Mouse (Mus musculus): ENCODE data around the gene Phactr1. TPM values are rescaled to one million over a fixed set of nuclear protein-coding genes. Genes with fewer than 3 reads are reported as not detected.
A peak's percentile ranks its signal among the peaks of the same experiment; 100 is the strongest.

Gene Phactr1
- polyA plus RNA-seq, 1 experiment from 2014 or later = 32.4 TPM

GRCm38 (mm10) chr13:42774040-42774439 lies 93.6 kb downstream of the Phactr1 start:
- DNase-seq (ENCODE audit: low spot score) = peak; percentile 48
- H3K27ac ChIP-seq = no peak overlapping the region
- 0 out of 2 replicates have a peak, but pooled peaks cover 3% of the 10 kb centered on the region for H3K4me1 ChIP-seq (replicated peaks; ENCODE audit: insufficient read depth, low read length)
- H3K27me3 ChIP-seq (ENCODE audit: insufficient read depth, low read length) = no peaks in the 10 kb centered on the region
- no peak overlapping the region for H3K4me3 ChIP-seq (replicated peaks; ENCODE audit: low read depth, low read length)
- no peaks in the 10 kb centered on the region for H3K9me3 ChIP-seq (replicated peaks; ENCODE audit: low read length)
- H3K36me3 ChIP-seq (ENCODE audit: insufficient read depth, low read length) = no peaks in the 10 kb centered on the region
- 39% methylated on average over 2 of the region's 2 CpGs for WGBS
- no peak overlapping the region for H3K4me2 ChIP-seq (ENCODE audit: low read length)
- no peak for TF ChIP-seq CTCF (IDR thresholded peaks at IDR 0.05; ENCODE audit: low read depth)
- no peak overlapping the region for H3K9ac ChIP-seq (ENCODE audit: low read depth, low read length)
- ATAC-seq (replicated peaks; ENCODE audit: low FRiP score, low read depth) = no peak

DNA sequence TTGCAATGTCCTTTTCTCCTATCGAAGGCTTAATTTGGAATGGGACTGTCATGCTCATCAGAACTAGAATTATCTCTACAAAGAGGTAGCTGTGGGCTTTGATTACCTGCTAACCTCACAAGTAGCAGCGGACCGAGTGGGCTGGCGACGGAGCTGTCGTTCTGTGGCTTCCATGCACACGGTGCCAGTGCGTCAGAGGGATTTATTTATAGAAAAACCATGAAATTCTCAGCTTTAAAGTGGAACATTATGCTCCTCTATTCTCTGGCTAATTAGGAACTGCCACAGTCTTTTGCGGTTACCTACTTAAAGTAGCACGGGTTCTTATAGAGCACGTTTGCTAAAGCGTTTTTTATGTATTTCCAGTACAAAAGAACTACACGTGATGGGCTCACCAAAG lies 101.7 kb downstream of the Phactr1 start:
- WGBS = 84% methylated on average over 13 of the region's 13 CpGs
- no peak for DNase-seq (ENCODE audit: low spot score)
- H3K36me3 ChIP-seq (ENCODE audit: insufficient read depth, low read length) = no peaks in the 10 kb centered on the region
- TF ChIP-seq CTCF (IDR thresholded peaks at IDR 0.05; ENCODE audit: low read depth) = no peak
- no peaks in the 10 kb centered on the region for H3K27me3 ChIP-seq (ENCODE audit: insufficient read depth, low read length)
- no peak overlapping the region for H3K9ac ChIP-seq (ENCODE audit: low read depth, low read length)
- H3K4me1 ChIP-seq (replicated peaks; ENCODE audit: insufficient read depth, low read length) = 0 out of 2 replicates have a peak, but pooled peaks cover 3% of the 10 kb centered on the region
- H3K4me3 ChIP-seq (replicated peaks; ENCODE audit: low read depth, low read length) = no peak overlapping the region
- no peak for ATAC-seq (replicated peaks; ENCODE audit: low FRiP score, low read depth)
- H3K27ac ChIP-seq = no peak overlapping the region
- H3K4me2 ChIP-seq (ENCODE audit: low read length) = no peak overlapping the region
- H3K9me3 ChIP-seq (replicated peaks; ENCODE audit: low read length) = no peaks in the 10 kb centered on the region

GRCm38 (mm10) chr13:42789221-42789620 lies 108.8 kb downstream of the Phactr1 start:
- H3K27me3 ChIP-seq (ENCODE audit: insufficient read depth, low read length) = no peaks in the 10 kb centered on the region
- peak; percentile 4 for DNase-seq (ENCODE audit: low spot score)
- H3K9me3 ChIP-seq (replicated peaks; ENCODE audit: low read length) = no peaks in the 10 kb centered on the region
- no peak overlapping the region for H3K9ac ChIP-seq (ENCODE audit: low read depth, low read length)
- H3K36me3 ChIP-seq (ENCODE audit: insufficient read depth, low read length) = no peaks in the 10 kb centered on the region
- H3K4me3 ChIP-seq (replicated peaks; ENCODE audit: low read depth, low read length) = no peak overlapping the region
- 0 out of 2 replicates have a peak, but pooled peaks cover 3% of the 10 kb centered on the region for H3K4me1 ChIP-seq (replicated peaks; ENCODE audit: insufficient read depth, low read length)
- 87% methylated on average over 13 of the region's 13 CpGs for WGBS
- no peak overlapping the region for H3K4me2 ChIP-seq (ENCODE audit: low read length)
- TF ChIP-seq CTCF (IDR thresholded peaks at IDR 0.05; ENCODE audit: low read depth) = peak; percentile 52
- no peak overlapping the region for H3K27ac ChIP-seq
- ATAC-seq (replicated peaks; ENCODE audit: low FRiP score, low read depth) = no peak

DNA sequence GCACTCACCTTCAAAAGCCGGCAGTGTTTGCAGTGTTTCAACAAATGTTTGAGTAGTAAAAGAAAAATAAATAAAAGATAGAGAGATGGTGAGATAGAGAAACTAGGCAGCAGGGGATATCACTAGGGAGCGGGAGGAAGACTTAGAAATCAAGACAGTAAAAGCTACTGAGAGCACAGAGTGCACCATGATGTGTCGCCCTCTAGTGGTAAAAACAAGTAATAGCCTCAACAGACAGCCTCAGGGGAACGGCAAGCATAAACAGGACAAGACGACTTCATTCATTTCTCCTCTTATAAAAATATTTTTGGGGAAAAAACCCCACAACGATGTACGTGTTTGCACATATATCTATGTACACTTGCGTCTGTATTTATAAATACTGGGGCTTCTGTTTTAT lies 111.9 kb downstream of the Phactr1 start:
- no peaks in the 10 kb centered on the region for H3K27me3 ChIP-seq (ENCODE audit: insufficient read depth, low read length)
- no peak overlapping the region for H3K27ac ChIP-seq
- H3K4me3 ChIP-seq (replicated peaks; ENCODE audit: low read depth, low read length) = no peak overlapping the region
- no peaks in the 10 kb centered on the region for H3K36me3 ChIP-seq (ENCODE audit: insufficient read depth, low read length)
- peak; percentile 85 for TF ChIP-seq CTCF (IDR thresholded peaks at IDR 0.05; ENCODE audit: low read depth)
- no peaks in the 10 kb centered on the region for H3K9me3 ChIP-seq (replicated peaks; ENCODE audit: low read length)
- 0 out of 2 replicates have a peak, but pooled peaks cover 3% of the 10 kb centered on the region for H3K4me1 ChIP-seq (replicated peaks; ENCODE audit: insufficient read depth, low read length)
- no peak overlapping the region for H3K9ac ChIP-seq (ENCODE audit: low read depth, low read length)
- peak overlapping the region; percentile 43 for H3K4me2 ChIP-seq (ENCODE audit: low read length)
- peak; percentile 72 for DNase-seq (ENCODE audit: low spot score)
- 23% methylated on average over 8 of the region's 8 CpGs for WGBS
- ATAC-seq (replicated peaks; ENCODE audit: low FRiP score, low read depth) = no peak

- Histone ChIP-seq H3K36me3 (ENCODE audit: insufficient read depth, low read length) (no peaks in the 10 kb centered on the region), H3K4me1 (replicated peaks; ENCODE audit: insufficient read depth, low read length) (no peaks in the 10 kb centered on the region), H3K27me3 (ENCODE audit: insufficient read depth, low read length) (no peaks in the 10 kb centered on the region), H3K4me2 (ENCODE audit: low read length) (no peak overlapping the region), H3K9me3 (replicated peaks; ENCODE audit: low read length) (no peaks in the 10 kb centered on the region), H3K4me3 (replicated peaks; ENCODE audit: low read depth, low read length) (no peak overlapping the region), H3K9ac (ENCODE audit: low read depth, low read length) (no peak overlapping the region), H3K27ac (no peak overlapping the region)
- DNase-seq (ENCODE audit: low spot score) (no peak), ATAC-seq (replicated peaks; ENCODE audit: low FRiP score, low read depth) (no peak)
- no peak for TF ChIP-seq CTCF (IDR thresholded peaks at IDR 0.05; ENCODE audit: low read depth)
- WGBS = 81% methylated on average over 6 of the region's 6 CpGs
These were observed 120.1 kb downstream of the Phactr1 start for GRCm38 (mm10) chr13:42800523-42800922.

GRCm38 (mm10) chr13:42804314-42804713 lies 123.9 kb downstream of the Phactr1 start:
- no peak overlapping the region for H3K9ac ChIP-seq (ENCODE audit: low read depth, low read length)
- no peak overlapping the region for H3K4me3 ChIP-seq (replicated peaks; ENCODE audit: low read depth, low read length)
- no peak for TF ChIP-seq CTCF (IDR thresholded peaks at IDR 0.05; ENCODE audit: low read depth)
- H3K9me3 ChIP-seq (replicated peaks; ENCODE audit: low read length) = no peaks in the 10 kb centered on the region
- no peak for ATAC-seq (replicated peaks; ENCODE audit: low FRiP score, low read depth)
- no peaks in the 10 kb centered on the region for H3K36me3 ChIP-seq (ENCODE audit: insufficient read depth, low read length)
- 29% methylated on average over 9 of the region's 9 CpGs for WGBS
- no peak overlapping the region for H3K27ac ChIP-seq
- DNase-seq (ENCODE audit: low spot score) = peak; percentile 21
- H3K27me3 ChIP-seq (ENCODE audit: insufficient read depth, low read length) = no peaks in the 10 kb centered on the region
- no peak overlapping the region for H3K4me2 ChIP-seq (ENCODE audit: low read length)
- no peaks in the 10 kb centered on the region for H3K4me1 ChIP-seq (replicated peaks; ENCODE audit: insufficient read depth, low read length)

DNA sequence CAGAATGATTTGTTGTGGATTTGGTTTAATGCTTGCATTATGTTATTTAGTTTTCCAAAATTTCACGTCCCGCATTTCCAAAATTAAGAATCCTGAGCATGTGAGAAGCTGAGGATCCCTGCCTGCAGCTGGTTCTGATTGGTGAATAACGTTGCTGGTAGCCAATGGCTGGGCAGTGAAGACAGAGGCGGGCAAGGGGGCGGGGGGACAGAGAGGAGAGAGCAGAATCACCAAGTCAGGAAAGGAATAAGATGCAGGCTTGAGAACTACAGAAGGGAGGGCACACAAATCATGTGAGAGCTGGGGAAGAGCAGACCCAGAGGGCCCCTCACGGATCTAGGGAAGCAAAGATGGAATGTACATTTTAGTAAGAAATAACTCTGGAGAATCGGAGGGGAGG lies 132.3 kb downstream of the Phactr1 start:
- Histone ChIP-seq H3K27me3 (ENCODE audit: insufficient read depth, low read length) (no peaks in the 10 kb centered on the region), H3K4me3 (replicated peaks; ENCODE audit: low read depth, low read length) (no peak overlapping the region), H3K36me3 (ENCODE audit: insufficient read depth, low read length) (no peaks in the 10 kb centered on the region), H3K27ac (no peak overlapping the region), H3K4me1 (replicated peaks; ENCODE audit: insufficient read depth, low read length) (no peaks in the 10 kb centered on the region; the same call in 1 of the 2 replicates), H3K9ac (ENCODE audit: low read depth, low read length) (no peak overlapping the region), H3K4me2 (ENCODE audit: low read length) (peak overlapping the region; percentile 25; the same call in 1 of the 2 replicates), H3K9me3 (replicated peaks; ENCODE audit: low read length) (no peaks in the 10 kb centered on the region)
- ATAC-seq (replicated peaks; ENCODE audit: low FRiP score, low read depth) (0 out of 2 replicates have a peak, but pooled peaks have one; percentile 66), DNase-seq (ENCODE audit: low spot score) (peak; percentile 73)
- no peak for TF ChIP-seq CTCF (IDR thresholded peaks at IDR 0.05; ENCODE audit: low read depth)
- 19% methylated on average over 7 of the region's 7 CpGs for WGBS

All from kidney, postnatal 0 days (tissue).